Mouse (Mus musculus) T-helper 17 cell (primary cell): ENCODE data around the gene Rmi2.

Experiments
- in situ Hi-C, 2 experiments: fragments of 300-600 bp; cut with MboI, MseI; formaldehyde crosslinking; loops; 1 replicate in 1 of 2; 2 replicates in 1 of 2; pipeline ENCODE4 v1.15.1; 2025; ENCODE audit warnings: high pct_unique_total_duplicates in 2 of 2

Gene Rmi2

DNA sequence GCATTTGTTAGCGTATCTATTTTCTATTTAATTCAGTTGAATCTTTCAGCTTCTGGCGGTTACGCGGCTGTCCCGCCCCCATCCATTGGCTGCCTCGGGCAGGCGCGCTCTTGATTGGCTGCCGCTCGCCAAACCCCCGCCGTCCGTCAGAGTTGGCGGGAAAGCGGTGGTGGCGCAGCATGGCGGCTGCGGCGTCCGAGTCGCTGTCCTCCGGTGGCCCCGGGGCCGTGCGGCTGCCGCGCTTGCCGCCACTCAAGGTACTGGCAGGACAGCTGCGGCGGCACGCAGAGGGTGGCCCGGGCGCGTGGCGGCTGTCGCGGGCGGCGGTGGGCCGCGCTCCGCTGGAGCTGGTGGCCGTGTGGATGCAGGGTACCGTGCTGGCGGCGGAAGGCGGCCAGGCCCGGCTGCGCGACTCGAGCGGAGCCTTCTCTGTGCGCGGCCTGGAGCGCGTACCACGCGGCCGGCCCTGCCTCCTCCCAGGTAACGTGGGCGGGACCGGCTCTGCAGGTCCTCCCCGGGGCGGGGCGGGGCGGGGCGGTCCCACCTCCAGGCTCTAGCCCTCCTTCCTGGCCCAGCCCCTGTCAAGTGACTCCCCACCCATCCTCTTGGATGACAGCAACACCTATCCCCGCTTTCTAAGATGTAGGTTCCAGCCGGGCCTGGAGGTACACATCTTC, at the start of gene Rmi2:
Rmi2 (plus strand) TSS at position 149 of the 677 bp plus-strand sequence.
- in situ Hi-C loops = no loop called here

DNA sequence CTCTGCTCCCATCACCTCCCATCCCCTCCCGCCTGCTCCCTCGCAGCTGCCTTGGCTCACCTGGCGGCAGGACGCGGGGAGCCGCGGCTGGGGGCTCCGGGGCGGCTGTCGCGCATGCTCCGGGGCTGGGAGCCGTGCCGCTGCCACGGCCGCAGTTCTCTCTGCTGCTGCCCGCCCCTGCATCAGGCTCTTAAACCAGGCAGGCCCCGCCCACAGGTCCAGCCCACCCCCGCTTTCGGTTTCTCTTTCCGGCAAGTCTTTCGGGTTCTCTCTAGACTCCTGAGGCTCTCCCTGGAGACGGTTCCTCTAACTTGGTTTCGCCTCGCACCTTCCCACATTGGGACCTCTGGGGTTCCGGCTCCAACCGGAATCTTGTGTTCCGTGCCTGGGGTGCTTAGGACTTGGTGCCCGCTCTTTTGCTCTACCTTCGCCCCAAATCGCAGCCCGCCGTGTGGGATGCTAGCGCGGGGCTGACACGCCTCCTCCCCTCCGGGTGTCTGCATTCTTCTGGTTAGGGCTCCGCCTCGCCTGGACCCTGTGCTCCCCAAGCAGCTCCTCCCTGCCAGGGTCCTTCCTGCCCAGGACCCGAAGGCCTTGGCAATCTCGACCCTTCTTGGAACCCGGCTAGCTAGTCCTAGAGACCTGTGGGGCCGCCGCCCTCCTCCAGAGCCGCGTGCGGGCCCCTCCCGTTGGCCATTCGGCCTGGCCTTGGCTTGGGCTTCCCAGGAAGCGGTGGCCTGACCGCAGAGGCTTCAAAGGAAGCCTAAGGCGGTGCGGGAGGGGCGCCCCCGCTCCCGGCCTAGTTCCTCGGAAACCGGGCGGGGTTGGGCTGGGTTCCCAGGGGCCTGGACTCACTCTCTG, 49.3 kb upstream of the Rmi2 start, which contains the start of gene Socs1:
Socs1 (minus strand) TSS at position 166 of the 861 bp plus-strand sequence.
- in situ Hi-C loops = loop anchor here in 1 of 2 experiments (5.0 kb wide), 2 partner anchors 62 to 213 kb away; no protein-coding TSS in a partner anchor

DNA sequence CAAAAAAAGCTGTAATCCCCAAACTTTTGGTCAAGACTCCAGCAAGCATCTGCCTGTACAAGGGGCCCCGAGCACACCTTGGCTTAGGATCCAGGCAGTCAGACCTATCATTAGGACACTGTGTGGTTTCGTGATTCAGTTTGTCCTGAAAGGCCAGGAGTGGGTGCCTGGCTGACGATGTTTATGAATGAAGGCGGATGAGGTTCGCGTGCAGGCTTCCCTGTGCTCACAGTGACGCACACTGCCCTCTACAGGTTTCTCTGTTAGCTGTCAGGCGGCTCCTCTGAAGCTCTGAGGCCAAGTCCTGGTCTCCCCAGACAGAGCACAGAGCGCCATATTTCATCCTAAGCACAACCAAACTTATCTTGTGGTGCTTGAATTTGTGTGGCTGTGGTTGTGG, 48.6 kb upstream of the Rmi2 start:
- in situ Hi-C loops = loop anchor here in 1 of 2 experiments (5.0 kb wide), 2 partner anchors 61 to 214 kb away; no protein-coding TSS in a partner anchor

DNA sequence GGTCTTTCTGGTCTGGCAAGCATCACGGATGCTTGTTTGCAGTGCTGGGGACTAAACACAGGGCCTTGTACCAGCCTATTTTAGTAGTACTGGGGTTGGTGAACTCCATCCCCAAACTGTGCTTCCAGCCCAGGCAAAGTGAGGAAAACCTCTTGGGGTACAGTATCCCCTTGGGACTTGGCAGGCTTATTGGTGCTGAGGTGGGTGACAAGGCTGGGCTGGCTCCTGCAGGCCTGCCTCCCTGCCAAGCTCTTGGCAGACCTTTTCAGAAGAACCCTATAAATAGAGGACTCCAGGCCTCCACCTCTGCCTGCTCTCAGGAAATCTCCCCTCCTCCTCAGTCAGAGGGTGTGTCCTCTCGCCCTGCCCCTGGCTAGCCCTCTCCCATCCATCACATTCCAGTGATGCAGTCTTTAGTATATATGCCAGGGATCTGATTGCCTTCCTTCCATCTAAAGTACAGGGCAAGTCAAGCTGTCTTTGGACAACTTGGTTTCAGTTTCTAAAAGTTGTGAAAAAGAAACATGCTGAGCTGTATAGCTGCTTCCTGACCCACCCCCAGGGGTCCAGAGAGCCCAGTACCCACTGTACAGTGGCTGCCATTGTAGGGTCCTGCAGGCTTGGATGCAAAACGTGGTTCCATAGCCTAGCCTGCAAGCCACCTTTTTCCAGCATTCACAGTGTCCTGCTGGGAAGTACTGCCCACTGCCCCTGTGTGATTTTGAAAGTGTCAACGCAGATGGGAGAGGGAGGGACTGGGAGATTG, 47.9 kb upstream of the Rmi2 start:
- in situ Hi-C loops = loop anchor here in 1 of 2 experiments (5.0 kb wide), 2 partner anchors 60 to 215 kb away; no protein-coding TSS in a partner anchor

DNA sequence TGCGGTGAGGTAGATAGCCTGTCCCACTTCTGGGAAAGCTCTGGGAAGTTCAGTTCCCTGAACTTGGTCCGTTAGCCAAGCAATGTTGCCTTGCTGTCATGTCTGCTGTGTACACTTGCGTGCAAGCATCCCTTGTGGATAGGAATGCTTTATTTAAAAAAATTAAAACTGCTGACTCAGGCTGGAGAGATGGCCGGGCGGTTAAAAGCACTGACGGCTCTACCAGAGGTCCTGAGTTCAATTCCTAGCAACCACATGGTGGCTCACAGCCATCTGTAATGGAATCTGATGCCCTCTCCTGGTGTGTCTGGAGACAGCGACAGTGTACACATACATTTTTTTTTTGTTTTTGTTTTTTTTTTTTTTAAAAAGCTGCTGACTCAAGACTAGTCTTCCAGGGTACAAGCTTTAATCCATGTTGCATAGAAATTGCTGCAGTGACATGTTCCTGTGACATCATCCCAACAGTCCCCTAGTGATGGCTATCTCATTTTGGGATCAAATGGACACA, 47.3 kb upstream of the Rmi2 start:
- in situ Hi-C loops = loop anchor here in 1 of 2 experiments (5.0 kb wide), 2 partner anchors 60 to 215 kb away; no protein-coding TSS in a partner anchor

DNA sequence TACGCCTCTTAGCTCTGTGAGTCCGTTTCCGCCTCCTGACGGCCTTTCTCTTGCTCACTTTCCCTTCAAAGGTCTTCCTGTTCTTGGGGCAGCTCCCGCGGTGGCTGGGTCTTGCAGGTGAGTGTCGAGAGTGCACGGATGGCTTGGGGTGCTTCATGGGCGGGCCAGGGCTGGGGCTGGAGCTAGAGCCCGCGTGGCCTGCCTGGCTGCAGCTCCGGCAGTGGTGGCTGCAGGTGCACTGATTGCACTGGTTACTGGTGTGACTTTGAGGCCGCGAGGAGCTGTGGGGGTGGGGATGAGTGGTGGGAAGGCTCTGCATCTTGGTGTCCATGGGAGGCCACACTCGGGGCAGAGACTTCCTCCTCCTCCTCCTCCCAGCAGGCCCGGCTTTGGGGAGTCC, 46.6 kb upstream of the Rmi2 start, which contains the start of gene Tnp2:
Tnp2 (minus strand) TSS at position 390 of the 400 bp plus-strand sequence.
- in situ Hi-C loops = loop anchor here in 1 of 2 experiments (5.0 kb wide), 2 partner anchors 59 to 216 kb away; no protein-coding TSS in a partner anchor

DNA sequence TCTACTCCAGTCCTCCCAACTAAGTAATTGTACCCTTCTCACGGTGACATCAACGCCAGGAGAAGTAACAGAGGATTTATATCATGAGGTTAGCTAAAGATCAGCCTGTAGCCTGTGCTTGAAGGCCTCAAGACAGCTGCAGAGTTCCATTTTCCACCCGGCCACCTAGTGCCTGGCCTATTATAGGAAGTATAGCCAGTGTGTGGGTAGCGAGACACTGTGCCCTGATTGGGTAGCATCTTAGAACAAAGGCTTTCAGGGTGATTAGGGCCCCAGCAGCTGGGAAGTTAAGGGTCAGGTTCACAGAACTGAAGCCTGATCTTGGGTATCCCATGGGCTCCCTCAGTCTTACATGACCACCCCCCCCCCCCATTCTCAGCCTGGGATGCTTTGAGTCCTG, 46.0 kb upstream of the Rmi2 start:
- in situ Hi-C loops = loop anchor here in 1 of 2 experiments (5.0 kb wide), 2 partner anchors 58 to 217 kb away; no protein-coding TSS in a partner anchor

DNA sequence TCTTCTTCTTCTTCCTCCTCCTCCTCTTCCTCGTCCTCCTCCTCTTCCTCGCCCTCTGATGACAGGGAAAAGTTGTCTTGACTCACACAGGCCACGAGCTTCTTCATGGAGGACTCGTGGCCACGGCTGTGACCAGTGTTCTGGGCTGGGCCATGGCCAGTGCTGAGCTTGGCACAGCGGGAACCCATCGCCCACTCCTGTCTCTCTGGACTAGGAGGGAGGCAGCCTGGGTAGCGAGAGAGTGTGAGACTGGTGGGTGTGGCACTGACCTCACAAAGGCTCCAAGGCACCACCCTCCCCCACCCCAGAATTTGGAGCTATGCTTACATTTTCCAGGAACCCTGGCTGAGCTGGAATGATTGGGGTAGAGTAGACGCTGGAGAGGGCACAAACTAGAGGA, 44.2 kb upstream of the Rmi2 start, which contains the start of gene Prm3:
Prm3 (minus strand) TSS at position 213 of the 400 bp plus-strand sequence.
- in situ Hi-C loops = loop anchor here in 1 of 2 experiments (5.0 kb wide), 1 partner anchor 213 kb away; no protein-coding TSS in a partner anchor

DNA sequence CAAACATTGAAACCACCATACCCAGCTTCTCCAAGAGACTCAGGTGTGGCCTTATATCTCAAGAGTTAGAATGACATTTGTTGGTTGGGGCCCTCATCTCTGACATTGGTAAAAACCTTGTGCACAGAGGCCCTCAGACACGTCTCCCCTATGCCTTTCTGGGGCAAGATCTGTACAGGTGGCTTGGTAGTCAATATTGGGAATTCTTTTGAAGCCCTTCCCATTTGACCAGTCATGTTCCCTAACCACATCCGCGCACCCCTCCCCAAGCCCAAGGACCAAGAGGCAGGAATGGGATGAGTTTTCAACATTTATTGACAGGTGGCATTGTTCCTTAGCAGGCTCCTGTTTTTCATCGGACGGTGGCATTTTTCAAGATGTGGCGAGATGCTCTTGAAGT, 38.8 kb upstream of the Rmi2 start, which contains the start of gene Prm2:
Prm2 (minus strand) TSS at position 101 of the 400 bp plus-strand sequence.
- in situ Hi-C loops = no loop called here

DNA sequence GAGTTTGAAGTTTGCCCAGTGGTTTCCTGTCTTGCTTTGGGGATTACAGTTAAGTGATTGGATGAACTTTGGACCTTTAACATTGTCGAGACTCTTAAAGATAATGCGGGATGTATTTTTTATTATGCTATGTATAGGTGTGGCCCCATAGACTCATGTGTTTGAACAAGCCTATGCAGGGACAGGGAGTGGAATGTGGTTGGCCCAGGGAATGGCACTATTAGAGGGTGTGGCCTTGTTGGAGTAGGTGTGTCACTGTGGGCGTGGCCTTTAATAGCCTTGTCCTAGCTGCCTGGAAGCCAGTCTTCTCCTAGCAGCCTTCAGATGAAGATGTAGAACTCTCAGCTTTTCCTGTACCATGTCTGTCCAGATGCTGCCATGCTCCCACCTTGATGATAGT, 32.4 kb upstream of the Rmi2 start:
- in situ Hi-C loops = loop anchor here in 1 of 2 experiments (25.0 kb wide), 1 partner anchor 515 kb away; no protein-coding TSS in a partner anchor

DNA sequence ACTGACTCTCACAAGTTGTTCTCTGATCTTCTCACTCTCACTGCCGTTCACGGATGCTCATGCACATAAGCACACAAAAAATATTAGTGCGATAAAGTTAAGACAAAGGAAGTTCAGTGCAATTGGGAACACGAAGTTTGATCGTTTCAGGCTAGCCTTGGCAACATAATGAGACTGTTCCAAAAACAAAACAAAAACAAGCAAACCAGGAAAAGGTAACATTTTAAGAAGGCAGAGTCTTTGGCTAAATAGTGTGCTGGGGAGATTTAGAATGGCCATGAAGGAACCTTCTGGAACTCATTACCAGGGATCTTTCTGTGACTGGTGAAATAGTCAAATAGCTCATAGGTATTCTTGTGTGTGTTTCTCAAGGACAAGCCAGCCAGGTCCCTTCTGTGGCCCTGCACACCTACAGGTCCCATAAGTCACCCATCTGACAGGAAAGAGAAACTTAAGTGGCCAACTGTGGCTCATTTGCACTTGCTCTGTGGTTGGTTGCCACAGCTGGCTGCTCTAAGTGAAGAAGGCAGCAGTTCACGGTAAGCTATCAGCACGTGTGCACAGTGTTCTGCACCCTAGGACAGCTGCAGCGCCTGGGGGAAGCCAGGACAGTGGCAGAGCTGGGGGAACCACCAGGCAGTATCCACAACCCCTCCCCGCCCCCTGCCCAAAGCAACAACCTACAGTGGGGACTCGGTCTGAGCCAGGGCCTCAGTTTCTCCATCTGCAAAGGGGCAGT, 28.9 kb upstream of the Rmi2 start, which contains the start of gene Prm1:
Prm1 (minus strand) TSS at position 51 of the 739 bp plus-strand sequence.
- in situ Hi-C loops = loop anchor here (5.0 to 25.0 kb wide), 2 partner anchors 379 to 519 kb away; no protein-coding TSS in a partner anchor

DNA sequence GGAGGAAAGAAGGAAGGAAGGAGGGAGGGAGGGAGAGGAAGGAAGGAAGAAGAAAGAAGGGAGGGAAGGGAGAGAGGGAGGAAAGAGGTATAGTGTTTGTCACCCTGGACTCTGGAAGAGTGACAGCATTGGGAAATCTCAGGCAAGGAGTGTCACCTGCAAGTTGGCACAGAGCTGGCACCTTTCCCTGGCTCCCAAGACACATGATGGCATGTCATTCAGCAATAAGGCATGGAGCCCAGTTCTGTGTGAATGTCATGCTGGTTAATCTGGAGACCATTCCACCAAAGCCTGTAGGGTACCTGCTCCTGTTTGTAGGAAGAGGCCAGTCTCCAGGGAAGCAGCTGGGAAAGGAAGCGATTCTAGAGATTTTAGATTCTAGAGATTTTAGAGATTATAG, 24.5 kb upstream of the Rmi2 start:
- in situ Hi-C loops = loop anchor here in 1 of 2 experiments (25.0 kb wide), 1 partner anchor 523 kb away; no protein-coding TSS in a partner anchor

DNA sequence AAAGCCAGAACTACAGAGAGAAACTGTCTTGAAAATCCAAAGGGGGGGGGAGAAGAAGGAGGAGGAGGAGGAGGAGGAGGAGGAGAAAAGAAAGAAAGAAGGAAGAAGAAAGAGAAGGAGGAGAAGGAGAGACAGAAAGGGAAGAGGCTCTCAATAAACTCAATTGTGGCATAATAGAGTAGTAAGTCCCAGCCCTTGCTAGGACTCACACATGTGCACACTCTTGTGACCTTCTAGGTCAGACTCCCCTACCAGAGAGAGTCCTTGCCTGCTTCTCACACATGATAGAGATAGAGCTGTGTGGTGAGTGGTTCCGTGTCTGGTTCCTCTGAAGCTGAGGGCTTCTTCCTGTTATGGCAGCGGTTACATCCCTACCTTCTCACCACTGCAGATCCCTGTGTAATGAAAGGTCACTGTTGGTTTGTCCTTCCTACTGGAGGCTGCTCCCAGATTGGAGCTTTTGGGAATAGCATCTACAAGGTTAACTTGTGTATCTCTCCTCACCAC, 21.9 kb upstream of the Rmi2 start, which contains the start of gene Gm11172:
Gm11172 (plus strand) TSS at position 51 of the 507 bp plus-strand sequence.
- in situ Hi-C loops = loop anchor here in 1 of 2 experiments (25.0 kb wide), 1 partner anchor 526 kb away; no protein-coding TSS in a partner anchor

DNA sequence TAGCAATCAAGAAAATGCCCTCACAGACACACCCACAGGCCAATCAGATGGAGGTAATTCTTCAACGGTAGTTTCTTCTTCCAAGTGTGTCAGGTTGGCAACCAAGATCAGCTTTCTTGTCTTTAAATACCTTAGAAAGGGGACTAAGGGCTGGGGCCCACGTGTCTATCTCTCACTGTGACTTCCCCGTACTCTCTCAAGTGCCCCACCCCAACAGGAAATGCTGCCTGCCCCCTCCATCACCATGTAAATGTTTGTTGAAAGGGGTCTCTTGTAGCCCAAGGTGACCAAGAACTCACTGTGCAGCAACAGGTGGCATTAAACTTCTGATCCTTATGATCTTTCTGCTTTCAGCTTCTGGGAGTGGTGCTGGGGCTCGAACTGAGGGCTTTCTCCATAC, 21.1 kb upstream of the Rmi2 start:
- in situ Hi-C loops = loop anchor here in 1 of 2 experiments (25.0 kb wide), 1 partner anchor 526 kb away; no protein-coding TSS in a partner anchor

DNA sequence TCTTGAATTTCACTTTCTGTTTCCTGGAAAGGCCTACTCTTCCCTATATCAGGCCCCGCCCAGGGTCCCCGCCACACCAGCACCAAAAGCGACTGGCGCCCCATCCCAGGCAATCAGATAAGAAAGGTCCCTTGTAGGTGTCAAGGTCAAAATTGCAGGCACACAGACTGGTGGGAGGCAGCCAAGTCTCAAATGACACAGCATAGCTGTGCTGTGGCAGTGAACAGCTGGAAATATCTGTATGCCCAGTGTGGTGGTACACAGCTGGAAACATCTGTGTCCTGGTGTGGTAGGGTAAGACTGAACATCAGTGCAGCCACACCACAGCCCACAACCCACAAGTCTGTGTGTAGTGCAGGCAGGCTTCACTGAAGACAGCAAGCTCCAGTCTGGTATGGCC, 20.0 kb upstream of the Rmi2 start:
- in situ Hi-C loops = loop anchor here in 1 of 2 experiments (25.0 kb wide), 1 partner anchor 528 kb away; no protein-coding TSS in a partner anchor

DNA sequence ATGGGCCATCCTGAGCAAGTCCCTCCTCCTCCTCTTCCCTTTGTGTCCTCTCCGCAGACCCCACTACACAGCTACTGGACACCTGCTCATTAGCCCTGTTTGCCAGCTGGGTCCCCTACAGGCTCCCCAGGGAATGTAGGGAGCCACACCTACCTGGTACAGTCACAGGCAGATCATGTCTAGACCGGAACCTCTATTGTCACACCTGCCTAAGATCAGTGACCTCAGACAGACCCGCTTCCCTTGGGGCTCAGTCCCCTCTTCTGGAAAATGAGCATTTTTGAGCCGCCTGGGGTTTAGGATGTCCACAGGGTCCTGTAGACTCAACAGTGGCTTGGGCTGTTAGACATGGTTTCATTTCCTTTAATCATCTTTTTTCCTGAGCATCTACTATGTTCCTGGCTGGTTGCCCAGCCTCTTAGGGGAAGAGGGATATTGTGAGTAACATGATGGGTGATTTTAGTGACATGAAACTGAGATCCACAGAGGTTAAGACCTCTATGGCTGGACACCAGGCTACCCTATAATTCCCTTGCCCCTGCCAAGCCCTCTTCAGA, 16.2 kb upstream of the Rmi2 start:
- in situ Hi-C loops = loop anchor here in 1 of 2 experiments (25.0 kb wide), 1 partner anchor 531 kb away; no protein-coding TSS in a partner anchor

DNA sequence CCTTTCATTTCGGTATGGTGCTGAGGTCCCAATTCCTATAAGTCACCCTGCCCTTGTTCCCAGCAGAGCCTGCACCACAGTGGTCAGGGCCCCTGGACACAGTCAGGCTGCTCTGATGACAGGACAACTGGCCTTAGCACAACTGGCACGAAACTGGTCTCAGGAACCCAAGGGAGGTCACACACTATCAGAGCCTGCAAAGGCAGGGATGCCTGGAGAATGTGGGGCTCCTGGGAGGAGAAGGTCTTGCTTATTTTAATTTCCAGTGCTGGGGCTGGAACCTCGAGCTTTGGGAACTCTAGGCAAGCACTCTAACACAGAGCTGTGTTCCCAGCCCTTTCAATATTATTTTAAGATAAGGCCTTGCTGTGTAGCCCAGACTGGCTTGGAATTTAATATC, 14.9 kb upstream of the Rmi2 start:
- in situ Hi-C loops = loop anchor here in 1 of 2 experiments (25.0 kb wide), 1 partner anchor 533 kb away; no protein-coding TSS in a partner anchor

DNA sequence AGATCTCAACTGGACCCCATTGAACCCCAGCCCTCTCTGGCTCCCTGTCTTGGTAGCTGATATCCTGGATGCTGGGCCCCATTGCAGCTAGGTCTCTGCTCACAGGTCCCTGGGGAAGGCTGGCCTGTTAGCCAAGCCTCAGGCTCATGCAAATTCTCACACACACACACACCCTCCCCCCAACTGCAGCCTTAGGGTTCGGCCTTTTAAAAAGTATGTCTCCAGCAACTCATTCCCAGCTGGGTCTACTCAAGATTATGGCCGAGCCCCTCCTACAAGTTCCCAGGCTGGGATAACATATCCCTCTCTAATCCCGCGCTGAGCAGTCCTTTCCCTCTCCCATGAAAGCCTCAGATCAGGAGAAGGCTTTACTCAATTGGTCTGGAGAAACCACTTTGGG, 13.5 kb upstream of the Rmi2 start:
- in situ Hi-C loops = loop anchor here in 1 of 2 experiments (25.0 kb wide), 1 partner anchor 534 kb away; no protein-coding TSS in a partner anchor
